Mouse (Mus musculus) 3134 (cell line): Measurements from ENCODE around the gene Clasrp.
A peak's percentile ranks its signal among the peaks of the same experiment; 100 is the strongest.
"Not testable (repeated sequence)": the region's sequence is repeated elsewhere in the genome, so short reads cannot be mapped to it uniquely, and the experiment has no call there.

Experiments used
- DNase-seq: peaks from one replicate; pipeline ENCODE4 v3.0.0-alpha.2; 2011; ENCODE audit warnings: low spot score; ENCODE audit not compliant: insufficient read length; ENCODE audit errors: extremely low read depth

The Clasrp gene

GRCm38 (mm10) chr7:19609641-19610332 lies 5.5 kb upstream of the Clasrp start:
- DNase-seq: no peak

- no peak for DNase-seq
Observed at GRCm38 (mm10) chr7:19607291-19607690, 3.0 kb upstream of the Clasrp start.

GRCm38 (mm10) chr7:19604606-19605214 lies 424 bp upstream of the Clasrp start:
- not testable (repeated sequence) for DNase-seq

GRCm38 (mm10) chr7:19603055-19603454 lies 1.2 kb downstream of the Clasrp start:
- no peak for DNase-seq

GRCm38 (mm10) chr7:19600562-19600961 lies 3.7 kb downstream of the Clasrp start:
- DNase-seq: no peak

- no peak for DNase-seq
Observed at GRCm38 (mm10) chr7:19593061-19593730, 11.1 kb downstream of the Clasrp start.

- no peak for DNase-seq
Observed at GRCm38 (mm10) chr7:19589917-19590316, 14.4 kb downstream of the Clasrp start.

- no peak for DNase-seq
Observed at GRCm38 (mm10) chr7:19589207-19589606, 15.1 kb downstream of the Clasrp start.

GRCm38 (mm10) chr7:19586269-19586668 lies 18.0 kb downstream of the Clasrp start:
- DNase-seq: no peak

- no peak for DNase-seq
Observed at GRCm38 (mm10) chr7:19580634-19581033, 23.7 kb downstream of the Clasrp start.

GRCm38 (mm10) chr7:19579751-19580150 lies 24.5 kb downstream of the Clasrp start:
- no peak for DNase-seq

GRCm38 (mm10) chr7:19578436-19578835 lies 25.9 kb downstream of the Clasrp start:
- no peak for DNase-seq

GRCm38 (mm10) chr7:19577877-19578414 lies 26.3 kb downstream of the Clasrp start:
- no peak for DNase-seq

- no peak for DNase-seq
Observed at GRCm38 (mm10) chr7:19577141-19577852, 27.0 kb downstream of the Clasrp start, which contains the start of the genes Zfp296 and Gemin7. Gene Zfp296, plus strand, starts transcription at chr7:19577287. Gene Gemin7, minus strand, starts transcription at chr7:19577595.

GRCm38 (mm10) chr7:19575559-19575958 lies 28.7 kb downstream of the Clasrp start:
- DNase-seq: no peak

- no peak for DNase-seq
Observed at GRCm38 (mm10) chr7:19573776-19574140, 30.5 kb downstream of the Clasrp start.

GRCm38 (mm10) chr7:19572926-19573775 lies 31.1 kb downstream of the Clasrp start:
- DNase-seq: peak; percentile 83

GRCm38 (mm10) chr7:19569647-19570046 lies 34.6 kb downstream of the Clasrp start:
- no peak for DNase-seq

- DNase-seq: no peak
Observed at GRCm38 (mm10) chr7:19567426-19567825, 36.9 kb downstream of the Clasrp start.

- DNase-seq: no peak
Observed at GRCm38 (mm10) chr7:19565803-19566202, 38.5 kb downstream of the Clasrp start.
